ENCODE assay signal across 9 mouse cellular contexts in genomic region chr9:78846110-78846509, GRCm38 (mm10).
DNase-seq lines count a peak whose midpoint lies in the region; ATAC-seq and TF ChIP-seq lines count a peak whose summit lies in the region.
"Had no signal": no experiment of that assay in that cellular context is flagged by ENCODE, and none has a peak within 500 bp of the region (broad histone marks: within the 10 kb centered on the region; RNA-seq: fewer than 3 reads in every experiment).

No protein-coding gene starts in this region.

- H3K4me3 ChIP-seq in liver, postnatal 0 days (ENCODE audit: low read depth, low read length): no peak overlapping the region
- H3K4me3 ChIP-seq: neural tube, embryonic 12.5 days had no signal

- no peaks in the 10 kb centered on the region for H3K9me3 ChIP-seq in liver, postnatal 0 days (ENCODE audit: low read length)
- H3K9me3 ChIP-seq: neural tube, embryonic 12.5 days had no signal

- no peaks in the 10 kb centered on the region for H3K27me3 ChIP-seq in liver, postnatal 0 days (ENCODE audit: insufficient read depth, low read length)
- H3K27me3 ChIP-seq: neural tube, embryonic 12.5 days had no signal

- H3K9ac ChIP-seq in liver, postnatal 0 days (replicated peaks): no peak overlapping the region
- H3K9ac ChIP-seq: neural tube, embryonic 12.5 days had no signal

- TF ChIP-seq CTCF in liver, postnatal 0 days (IDR thresholded peaks at IDR 0.05; ENCODE audit: low read depth): no peak

- H3K27ac ChIP-seq in liver, postnatal 0 days (ENCODE audit: low read depth): no peak overlapping the region
- H3K27ac ChIP-seq: neural tube, embryonic 12.5 days had no signal

- WGBS in liver, postnatal 0 days (ENCODE audit: insufficient replicate concordance): 38% methylated on average over 7 of the region's 7 CpGs

- H3K36me3 ChIP-seq in liver, postnatal 0 days (replicated peaks; ENCODE audit: insufficient read depth, low read length): no peaks in the 10 kb centered on the region
- H3K36me3 ChIP-seq: neural tube, embryonic 12.5 days had no signal

- peak; percentile 4 for DNase-seq in retina, postnatal 1 day
- DNase-seq in retina, embryonic 14.5 days (ENCODE audit: low spot score): no peak
- DNase-seq in fibroblast of lung, adult 2 months (ENCODE audit: low read depth): peak; percentile 31
- DNase-seq in heart, postnatal 4 days: peak; percentile 19
- DNase-seq in right cerebral cortex, postnatal 4 days: no peak
- DNase-seq in liver, postnatal 0 days: no peak
- no peak for DNase-seq in frontal cortex, postnatal 25 days (ENCODE audit: low spot score in 2 of 2)
- DNase-seq in layer of hippocampus, adult 11-12 months (ENCODE audit: low spot score): no peak

- ATAC-seq in liver, postnatal 0 days: no peak

- no peaks in the 10 kb centered on the region for H3K4me1 ChIP-seq in liver, postnatal 0 days (ENCODE audit: insufficient read depth)
- H3K4me1 ChIP-seq: neural tube, embryonic 12.5 days had no signal

- H3K4me2 ChIP-seq in liver, postnatal 0 days (ENCODE audit: low read depth, low read length): no peak overlapping the region
- H3K4me2 ChIP-seq: neural tube, embryonic 12.5 days had no signal

- no peak for TF ChIP-seq EP300 in liver, postnatal 0 days (IDR thresholded peaks at IDR 0.05; ENCODE audit: low read depth)

Comparison
In these comparisons a context has a peak if more than half of its experiments do, and no peak if none do; other contexts are left out.
1. DNase-seq: peak in retina, postnatal 1 day (single experiment), fibroblast of lung, adult 2 months (single experiment) and heart, postnatal 4 days (single experiment); none in retina, embryonic 14.5 days (single experiment), right cerebral cortex, postnatal 4 days (single experiment), liver, postnatal 0 days (single experiment), frontal cortex, postnatal 25 days (0 of 2) and layer of hippocampus, adult 11-12 months (single experiment).